Mouse (Mus musculus) CD4-positive, CD25-positive, alpha-beta regulatory T cell, adult 4 months (primary cell): Measurements from ENCODE around the gene Gm13287. TPM values are rescaled to one million over a fixed set of nuclear protein-coding genes. Genes with fewer than 3 reads are reported as not detected.
A peak's percentile ranks its signal among the peaks of the same experiment; 100 is the strongest.
"Not testable (repeated sequence)": the region's sequence is repeated elsewhere in the genome, so short reads cannot be mapped to it uniquely, and the experiment has no call there.

Experiments
- ATAC-seq: one replicate; pipeline ENCODE4 v1.8.0; 2017
- polyA plus RNA-seq, 2 experiments: library from polyadenylated mRNA; unstranded; fragments of 100-300 nt; shearing (Covaris generic); gene quantifications; one replicate each; pipeline ENCODE4 v1.2.1; 2017

The Gm13287 gene
- polyA plus RNA-seq, 2 experiments from 2014 or later: not detected

DNA sequence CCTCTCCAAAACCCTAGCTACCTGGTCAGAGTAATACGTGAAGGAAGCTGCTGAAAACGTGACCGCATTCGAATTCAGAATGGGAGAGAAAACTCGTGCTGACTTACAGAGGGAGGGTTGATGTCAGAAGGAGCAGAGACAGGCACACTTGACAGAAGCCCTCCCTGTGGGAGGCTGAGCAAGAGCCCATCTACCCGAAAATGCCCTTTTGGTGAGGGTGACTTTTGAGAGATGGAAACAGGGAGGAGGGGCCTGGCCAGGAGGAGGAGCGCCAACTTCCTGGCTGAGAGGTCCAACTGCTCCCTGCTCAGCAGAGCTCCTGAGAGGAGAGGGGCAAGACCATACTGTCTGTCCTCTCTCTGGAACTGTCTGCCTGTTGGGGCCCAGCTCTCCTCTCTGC is 3.7 kb upstream of the Gm13287 start, which contains the start of gene Gm13285:
Gm13285 (plus strand) TSS at position 301 of the 400 bp plus-strand sequence.
- not testable (repeated sequence) for ATAC-seq

GRCm38 (mm10) chr4:88805231-88805630 is 2.2 kb downstream of the Gm13287 start, which contains the start of gene Gm13288:
TSS of gene Gm13288 (plus strand) at chr4:88805531.
- ATAC-seq: not testable (repeated sequence)

DNA sequence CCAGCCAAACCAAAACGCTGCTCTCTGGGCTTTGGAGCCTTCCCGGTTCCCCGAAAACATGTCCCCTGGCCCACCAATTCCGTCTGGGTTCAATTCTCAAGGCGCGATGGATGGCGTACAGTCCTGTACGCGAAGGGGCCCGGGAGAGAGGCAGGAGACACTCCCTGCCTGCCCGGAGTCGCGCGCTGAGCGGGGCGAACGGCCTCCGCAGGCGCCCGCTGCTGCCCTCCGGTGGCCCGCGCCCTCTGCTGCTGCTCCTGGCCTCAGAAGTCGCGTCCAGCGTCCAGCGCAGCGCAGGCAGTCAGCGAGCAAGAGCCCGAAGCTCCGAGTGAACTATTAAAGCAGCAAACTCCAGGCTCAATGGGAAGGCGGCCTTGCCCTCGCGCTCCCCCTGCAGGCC is 2.7 kb downstream of the Gm13287 start:
- not testable (repeated sequence) for ATAC-seq

- no peak for ATAC-seq
Measured at GRCm38 (mm10) chr4:88815928-88816327, 12.9 kb downstream of the Gm13287 start, which contains the start of gene Ifna7. TSS of gene Ifna7 (plus strand) at chr4:88816228.

DNA sequence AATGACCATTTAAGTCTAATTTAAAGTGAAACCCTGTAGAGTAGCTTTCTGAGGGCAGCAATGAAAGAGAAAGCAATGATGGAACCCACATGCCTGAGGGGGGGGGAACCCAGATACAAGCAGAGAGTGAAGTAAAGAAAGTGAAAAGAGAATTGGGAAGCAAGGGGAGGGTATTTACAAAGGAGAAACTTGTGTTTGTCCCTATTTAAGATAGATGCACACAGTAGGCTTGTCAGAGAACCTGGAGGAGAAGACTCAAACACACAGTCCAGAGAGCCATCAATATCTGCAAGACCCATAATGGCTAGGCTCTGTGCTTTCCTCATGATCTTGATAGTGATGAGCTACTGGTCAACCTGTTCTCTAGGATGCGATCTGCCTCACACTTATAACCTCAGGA is 16.6 kb downstream of the Gm13287 start, which contains the start of gene Ifna11:
Ifna11 (plus strand) TSS at position 301 of the 400 bp plus-strand sequence.
- ATAC-seq: no peak

GRCm38 (mm10) chr4:88822995-88823394 is 19.9 kb downstream of the Gm13287 start:
- ATAC-seq: peak; percentile 78

DNA sequence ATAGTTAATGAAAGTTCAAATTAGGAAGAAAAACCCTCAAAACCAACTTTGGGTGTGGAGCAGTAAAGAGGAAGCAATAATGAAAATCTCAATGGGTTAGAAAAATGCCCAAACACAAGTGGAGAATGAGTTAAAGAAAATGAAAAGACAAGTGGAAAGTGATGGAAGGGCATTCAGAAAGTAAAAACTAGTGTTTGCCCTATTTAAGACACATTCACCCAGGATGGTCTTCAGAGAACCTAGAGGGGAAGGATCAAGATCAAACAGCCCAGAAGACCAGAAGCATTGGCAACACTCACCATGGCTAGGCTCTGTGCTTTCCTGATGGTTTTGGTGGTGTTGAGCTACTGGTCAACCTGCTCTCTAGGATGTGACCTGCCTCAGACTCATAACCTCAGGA is 24.1 kb downstream of the Gm13287 start, which contains the start of gene Ifna6:
Ifna6 (plus strand) TSS at position 301 of the 400 bp plus-strand sequence.
- ATAC-seq: not testable (repeated sequence)

DNA sequence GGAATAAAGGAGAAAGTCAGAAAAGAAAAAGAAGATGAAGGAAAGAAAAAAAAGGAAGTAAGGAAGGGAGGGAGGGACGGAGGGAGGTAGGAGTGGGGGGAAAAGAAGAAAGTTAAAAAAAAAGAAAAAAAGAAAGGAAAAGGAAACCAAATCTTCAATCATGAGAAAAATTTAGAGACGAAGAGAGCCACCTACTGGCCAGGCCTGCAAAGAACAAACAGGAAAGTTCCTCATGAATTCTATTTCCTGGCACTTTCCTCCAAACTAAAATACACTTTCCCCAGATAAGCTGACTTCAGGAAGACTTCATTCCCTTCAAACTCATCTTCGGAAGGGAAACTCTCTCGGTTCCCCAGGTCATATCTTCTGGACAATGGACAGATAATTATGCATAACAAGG is 27.5 kb downstream of the Gm13287 start:
- ATAC-seq: peak; percentile 74

DNA sequence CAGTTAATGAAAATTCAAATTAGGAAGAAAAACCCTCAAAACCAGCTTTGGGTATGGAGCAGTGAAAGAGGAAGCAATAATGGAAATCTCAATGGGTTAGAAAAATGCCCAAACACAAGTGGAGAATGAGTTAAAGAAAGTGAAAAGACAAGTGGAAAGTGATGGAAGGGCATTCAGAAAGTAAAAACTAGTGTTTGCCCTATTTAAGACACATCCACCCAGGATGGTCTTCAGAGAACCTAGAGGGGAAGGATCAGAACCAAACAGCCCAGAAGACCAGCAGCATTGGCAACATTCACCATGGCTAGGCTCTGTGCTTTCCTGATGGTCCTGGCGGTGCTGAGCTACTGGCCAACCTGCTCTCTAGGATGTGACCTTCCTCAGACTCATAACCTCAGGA is 32.2 kb downstream of the Gm13287 start, which contains the start of gene Ifna5:
Ifna5 (plus strand) TSS at position 301 of the 400 bp plus-strand sequence.
- ATAC-seq: not testable (repeated sequence)

GRCm38 (mm10) chr4:88838828-88839227 is 35.8 kb downstream of the Gm13287 start:
- peak; percentile 71 for ATAC-seq

- no peak for ATAC-seq
Measured at GRCm38 (mm10) chr4:88840058-88840457, 37.0 kb downstream of the Gm13287 start.

DNA sequence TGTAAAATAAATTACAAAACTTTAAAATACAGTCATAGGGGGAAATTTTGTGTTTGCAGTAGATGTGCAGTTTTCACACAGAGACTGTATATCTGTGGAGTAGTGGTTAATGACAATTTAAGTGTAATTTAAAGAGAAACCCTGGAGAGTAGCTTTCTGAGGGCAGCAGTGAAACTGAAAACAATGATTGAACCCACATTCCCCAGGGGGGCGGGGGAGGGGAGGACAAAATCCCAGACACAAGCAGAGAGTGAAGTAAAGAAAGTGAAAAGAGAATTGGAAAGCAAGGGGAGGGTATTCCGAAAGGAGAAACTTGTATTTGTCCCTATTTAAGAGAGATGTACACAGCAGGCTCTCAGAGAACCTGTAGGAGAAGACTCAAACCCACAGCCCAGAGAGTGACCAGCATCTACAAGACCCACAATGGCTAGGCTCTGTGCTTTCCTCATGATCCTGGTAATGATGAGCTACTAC is 38.4 kb downstream of the Gm13287 start, which contains the start of gene Ifna4:
Ifna4 (plus strand) TSS at position 424 of the 474 bp plus-strand sequence.
- no peak for ATAC-seq

DNA sequence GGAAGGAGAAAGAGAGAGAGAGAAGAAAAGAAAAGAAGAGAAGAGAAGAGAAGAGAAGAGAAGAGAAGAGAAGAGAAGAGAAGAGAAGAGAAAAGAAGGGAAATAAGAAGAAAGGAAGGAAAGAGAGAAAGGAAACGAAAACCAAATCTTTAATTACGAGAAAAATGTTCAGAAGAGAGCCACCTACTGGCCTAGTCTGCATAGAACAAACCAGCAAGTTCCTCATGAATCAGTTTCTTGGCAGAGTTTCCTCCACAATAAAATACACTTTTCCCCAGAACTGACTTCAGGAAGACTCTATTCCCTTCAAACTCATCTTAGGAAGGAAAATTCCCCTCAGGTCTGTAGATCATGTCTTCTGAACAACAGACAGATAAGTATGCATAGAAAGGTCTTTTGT is 42.3 kb downstream of the Gm13287 start:
- ATAC-seq: peak; percentile 71

DNA sequence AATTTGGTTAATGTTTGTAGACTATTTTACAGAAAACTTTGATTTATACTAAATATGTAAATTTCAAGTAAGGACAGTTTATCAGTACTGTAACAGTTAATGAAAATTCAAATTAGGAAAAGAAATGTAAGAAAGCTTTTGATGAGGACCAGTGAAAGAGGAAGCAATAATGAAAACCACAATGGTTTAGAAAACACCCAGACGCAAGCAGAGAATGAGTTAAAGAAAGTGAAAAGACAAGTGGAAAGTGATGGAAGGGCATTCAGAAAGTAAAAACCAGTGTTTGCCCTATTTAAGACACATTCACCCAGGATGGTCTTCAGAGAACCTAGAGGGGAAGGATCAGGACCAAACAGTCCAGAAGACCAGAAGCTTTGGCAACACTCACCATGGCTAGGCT is 46.6 kb downstream of the Gm13287 start, which contains the start of gene Ifna1:
Ifna1 (plus strand) TSS at position 390 of the 400 bp plus-strand sequence.
- ATAC-seq: no peak

DNA sequence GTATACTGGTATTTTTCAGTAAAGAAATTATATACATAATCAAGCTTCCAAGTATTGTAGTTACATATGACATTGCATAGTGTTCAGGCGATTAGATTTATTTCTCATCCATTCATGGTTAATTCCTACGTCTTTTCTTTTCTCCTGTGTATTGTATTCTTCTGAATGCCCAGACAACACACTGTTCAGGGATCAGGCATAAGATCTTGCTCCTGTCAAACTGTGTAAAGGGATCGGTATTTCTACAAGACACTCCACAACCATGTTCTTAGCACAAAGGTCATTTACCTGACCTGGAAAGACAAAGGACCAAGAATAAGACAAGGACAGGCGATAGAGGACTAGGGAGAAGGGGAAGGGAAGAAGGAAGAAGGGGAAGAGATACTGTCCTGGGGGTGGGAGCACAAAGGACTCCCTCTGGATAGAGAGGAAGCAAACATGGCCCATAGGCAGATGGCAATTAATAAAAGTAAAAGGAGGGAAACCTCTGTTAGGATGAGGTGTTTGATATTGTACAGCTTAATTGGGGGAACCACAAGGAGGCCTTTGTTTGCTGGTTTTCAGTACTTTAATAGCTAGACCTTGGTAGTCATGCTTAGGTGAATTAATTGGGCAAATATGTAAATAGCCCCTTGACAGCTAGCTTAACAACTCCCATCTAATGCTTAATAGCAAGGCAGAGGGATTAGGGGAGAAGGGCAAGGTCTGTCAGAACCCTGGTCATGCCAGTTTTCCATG is 48.1 kb downstream of the Gm13287 start:
- no peak for ATAC-seq

Other genes with a start within 250 kb of the Gm13287 start
- gene Ifna15, start 245.0 kb upstream of the Gm13287 start, polyA plus RNA-seq: not detected
- not detected for gene Ifna14, start 231.5 kb upstream of the Gm13287 start, polyA plus RNA-seq
- not detected for gene Ifna9, start 210.9 kb upstream of the Gm13287 start, polyA plus RNA-seq
- gene Ifna12, start 199.9 kb upstream of the Gm13287 start, polyA plus RNA-seq: not detected
- not detected for gene C87499, start 168.8 kb upstream of the Gm13287 start, polyA plus RNA-seq
- gene Ifna13, start 158.8 kb upstream of the Gm13287 start, polyA plus RNA-seq: under 1 TPM in 1 of 2 experiments, not detected in 1; 0.40 TPM
- not detected for gene Ifna16, start 126.3 kb upstream of the Gm13287 start, polyA plus RNA-seq
- not detected for gene Ifna2, start 119.3 kb upstream of the Gm13287 start, polyA plus RNA-seq
- gene Ifnab, start 111.9 kb upstream of the Gm13287 start, polyA plus RNA-seq: not detected
- gene Gm26566, start 81.4 kb upstream of the Gm13287 start, polyA plus RNA-seq: not detected
- gene Klhl9, start 80.8 kb upstream of the Gm13287 start, polyA plus RNA-seq: 10 to 100 TPM; 27.3 to 43.0 TPM
- gene Gm13271, start 48.4 kb upstream of the Gm13287 start, polyA plus RNA-seq: not detected
- gene Gm13283, start 43.1 kb upstream of the Gm13287 start, polyA plus RNA-seq: under 1 TPM in 1 of 2 experiments, not detected in 1; 0.28 TPM
- gene Gm13290, start 29.4 kb upstream of the Gm13287 start, polyA plus RNA-seq: not detected
- not detected for gene Gm13289, start 26.3 kb upstream of the Gm13287 start, polyA plus RNA-seq
- not detected for gene Gm13272, start 23.4 kb upstream of the Gm13287 start, polyA plus RNA-seq
- under 1 TPM in 1 of 2 experiments, not detected in 1; 0.79 TPM for gene Ifnz, start 21.1 kb upstream of the Gm13287 start, polyA plus RNA-seq
- gene Gm13276, start 17.5 kb upstream of the Gm13287 start, polyA plus RNA-seq: not detected
- not detected for gene Gm13277, start 14.6 kb upstream of the Gm13287 start, polyA plus RNA-seq
- gene Gm13278, start 11.7 kb upstream of the Gm13287 start, polyA plus RNA-seq: not detected
- gene Gm13275, start 8.8 kb upstream of the Gm13287 start, polyA plus RNA-seq: not detected
- not detected for gene Gm13279, start 5.9 kb upstream of the Gm13287 start, polyA plus RNA-seq
- not detected for gene Gm13285, start 3.6 kb upstream of the Gm13287 start, polyA plus RNA-seq
- gene Gm13288, start 2.3 kb downstream of the Gm13287 start, polyA plus RNA-seq: not detected
- gene Ifna7, start 13.0 kb downstream of the Gm13287 start, polyA plus RNA-seq: not detected
- not detected for gene Ifna11, start 16.7 kb downstream of the Gm13287 start, polyA plus RNA-seq
- not detected for gene Ifna6, start 24.2 kb downstream of the Gm13287 start, polyA plus RNA-seq
- not detected for gene Ifna5, start 32.3 kb downstream of the Gm13287 start, polyA plus RNA-seq
- not detected for gene Ifna4, start 38.6 kb downstream of the Gm13287 start, polyA plus RNA-seq
- not detected for gene Ifna1, start 46.8 kb downstream of the Gm13287 start, polyA plus RNA-seq
- not detected for gene Ifne, start 76.9 kb downstream of the Gm13287 start, polyA plus RNA-seq